Mouse (Mus musculus) E14TG2a.4 (cell line): ENCODE data around the gene Hmcn2.

ENCODE experiments used
- H3K27me3 ChIP-seq: 2 replicates; pipeline ENCODE4 v1.6.1; 2014; ENCODE audit warnings: low read length, control low read depth; ENCODE audit not compliant: insufficient read depth
- H3K36me3 ChIP-seq: 2 replicates; pipeline ENCODE4 v1.6.1; 2014; ENCODE audit warnings: low read length, control low read depth; ENCODE audit not compliant: insufficient read depth
- H3K4me1 ChIP-seq: replicated peaks from 2 replicates; pipeline ENCODE4 v1.6.1; 2014; ENCODE audit warnings: low read depth, low read length, control low read depth
- H3K4me3 ChIP-seq: replicated peaks from 2 replicates; pipeline ENCODE4 v1.5.1; 2014; ENCODE audit warnings: mild to moderate bottlenecking, low read length
- H3K9me3 ChIP-seq: 2 replicates; pipeline ENCODE4 v1.6.1; 2014; ENCODE audit warnings: low read length, control low read depth
- CTCF ChIP-seq: conservative IDR thresholded peaks from 2 replicates; pipeline ENCODE4 v1.5.1; 2014; ENCODE audit warnings: low read length
- NANOG ChIP-seq: IDR thresholded peaks from 2 replicates; pipeline ENCODE4 v1.6.1; 2014; ENCODE audit warnings: borderline replicate concordance, low read length, mixed read lengths
- POU5F1 ChIP-seq: IDR thresholded peaks from 2 replicates; pipeline ENCODE4 v1.6.1; 2014; ENCODE audit warnings: low read length, borderline replicate concordance

Hmcn2 gene

GRCm38 (mm10) chr2:31468857-31469256 is 154.6 kb downstream of the Hmcn2 start:
- peaks cover 16% of the 10 kb centered on the region for H3K36me3 ChIP-seq
- no peak for TF ChIP-seq CTCF
- TF ChIP-seq POU5F1 = no peak
- no peak for TF ChIP-seq NANOG
- no peaks in the 10 kb centered on the region for H3K9me3 ChIP-seq
- H3K4me3 ChIP-seq = peak overlapping the region; percentile 92
- peaks cover 64% of the 10 kb centered on the region for H3K4me1 ChIP-seq
- H3K27me3 ChIP-seq = peaks cover 41% of the 10 kb centered on the region

GRCm38 (mm10) chr2:31469480-31469879 is 155.3 kb downstream of the Hmcn2 start:
- peaks cover 35% of the 10 kb centered on the region for H3K27me3 ChIP-seq
- peaks cover 62% of the 10 kb centered on the region for H3K4me1 ChIP-seq
- TF ChIP-seq POU5F1 = no peak
- TF ChIP-seq NANOG = no peak
- TF ChIP-seq CTCF = no peak
- peaks cover 22% of the 10 kb centered on the region for H3K36me3 ChIP-seq
- no peaks in the 10 kb centered on the region for H3K9me3 ChIP-seq
- peak overlapping the region; percentile 92 for H3K4me3 ChIP-seq

GRCm38 (mm10) chr2:31469931-31470682 is 155.9 kb downstream of the Hmcn2 start, which contains the start of gene Ass1:
Gene Ass1, plus strand, starts transcription at chr2:31470207.
- peaks cover 66% of the 10 kb centered on the region for H3K4me1 ChIP-seq
- peak within 1 kb of the TSS; percentile 92 for H3K4me3 ChIP-seq
- H3K27me3 ChIP-seq = peaks cover 28% of the 10 kb centered on the region
- H3K9me3 ChIP-seq = no peaks in the 10 kb centered on the region
- no peak for TF ChIP-seq CTCF
- TF ChIP-seq POU5F1 = no peak
- TF ChIP-seq NANOG = no peak
- peaks cover 28% of the 10 kb centered on the region for H3K36me3 ChIP-seq

GRCm38 (mm10) chr2:31470683-31471385 is 156.6 kb downstream of the Hmcn2 start:
- Histone ChIP-seq H3K36me3 (peaks cover 36% of the 10 kb centered on the region), H3K27me3 (peaks cover 27% of the 10 kb centered on the region), H3K4me1 (peaks cover 70% of the 10 kb centered on the region), H3K4me3 (peak overlapping the region; percentile 92), H3K9me3 (no peaks in the 10 kb centered on the region)
- TF ChIP-seq CTCF = no peak
- no peak for TF ChIP-seq NANOG
- TF ChIP-seq POU5F1 = no peak

- Histone ChIP-seq H3K4me3 (peak overlapping the region; percentile 58), H3K4me1 (peaks cover 76% of the 10 kb centered on the region), H3K9me3 (no peaks in the 10 kb centered on the region), H3K27me3 (peaks cover 27% of the 10 kb centered on the region), H3K36me3 (peaks cover 43% of the 10 kb centered on the region)
- TF ChIP-seq CTCF (no peak), NANOG (no peak), POU5F1 (no peak)
These were observed 157.4 kb downstream of the Hmcn2 start for GRCm38 (mm10) chr2:31471611-31472010.

- Histone ChIP-seq H3K27me3 (peaks cover 27% of the 10 kb centered on the region), H3K4me3 (peak overlapping the region; percentile 58; the same call in 1 of the 2 replicates), H3K9me3 (no peaks in the 10 kb centered on the region), H3K4me1 (peaks cover 76% of the 10 kb centered on the region), H3K36me3 (peaks cover 53% of the 10 kb centered on the region)
- no peak for TF ChIP-seq NANOG
- peak; percentile 91 for TF ChIP-seq CTCF
- no peak for TF ChIP-seq POU5F1
These were observed 158.3 kb downstream of the Hmcn2 start for GRCm38 (mm10) chr2:31472406-31473065.

GRCm38 (mm10) chr2:31473941-31474340 is 159.7 kb downstream of the Hmcn2 start:
- H3K36me3 ChIP-seq = peaks cover 65% of the 10 kb centered on the region
- H3K27me3 ChIP-seq = peaks cover 21% of the 10 kb centered on the region
- no peak overlapping the region for H3K4me3 ChIP-seq
- no peaks in the 10 kb centered on the region for H3K9me3 ChIP-seq
- TF ChIP-seq POU5F1 (no peak), CTCF (peak; percentile 91)
- peaks cover 65% of the 10 kb centered on the region for H3K4me1 ChIP-seq

GRCm38 (mm10) chr2:31474686-31475085 is 160.5 kb downstream of the Hmcn2 start:
- Histone ChIP-seq H3K9me3 (no peaks in the 10 kb centered on the region), H3K4me1 (peaks cover 57% of the 10 kb centered on the region)

More at GRCm38 (mm10) chr2:31474686-31475085, 160.5 kb downstream of the Hmcn2 start:
- Histone ChIP-seq H3K4me3 (no peak overlapping the region), H3K36me3 (peaks cover 72% of the 10 kb centered on the region), H3K27me3 (peaks cover 15% of the 10 kb centered on the region)
- TF ChIP-seq CTCF (no peak), POU5F1 (no peak), NANOG (no peak)
